Mouse (Mus musculus) lung, embryonic 14.5 days (tissue): ENCODE measurements at regions not wholly inside any gene's neighbourhood (a gene's known extent, or its start where the extent isn't known, plus 50 kb on each side); places are given as distances from the start of the nearest gene placed in this dataset.

ENCODE experiments used
- ATAC-seq: fragments of 200-750 bp; cut with Nextera tagmentation; 2 replicates; pipeline ENCODE4 v1.8.0; 2017; ENCODE audit warnings: mild to moderate bottlenecking, moderate TSS enrichment, moderate library complexity; ENCODE audit not compliant: insufficient read depth
- DNase-seq: peaks from one replicate; pipeline ENCODE4 v3.0.0-alpha.2; 2015
- H3K27ac ChIP-seq: fragments of 300-500 bp; sonication (generic); 2 replicates; pipeline ENCODE4 v1.5.1; 2014; ENCODE audit warnings: low read depth, mild to moderate bottlenecking, moderate library complexity
- H3K27me3 ChIP-seq: fragments of 300-500 bp; sonication (generic); 2 replicates; pipeline ENCODE4 v1.6.1; 2014; ENCODE audit warnings: low read length, control low read depth; ENCODE audit not compliant: insufficient read depth
- H3K36me3 ChIP-seq: fragments of 300-500 bp; sonication (generic); 2 replicates; pipeline ENCODE4 v1.6.1; 2014; ENCODE audit warnings: control low read depth; ENCODE audit not compliant: insufficient read depth
- H3K4me1 ChIP-seq: fragments of 300-500 bp; sonication (generic); 2 replicates; pipeline ENCODE4 v1.6.1; 2014; ENCODE audit warnings: antibody characterized with exemption, control low read depth; ENCODE audit not compliant: insufficient read depth
- H3K4me2 ChIP-seq: fragments of 300-500 bp; sonication (generic); 2 replicates; pipeline ENCODE4 v1.6.1; 2014; ENCODE audit warnings: mild to moderate bottlenecking
- H3K4me3 ChIP-seq: fragments of 300-500 bp; sonication (generic); 2 replicates; pipeline ENCODE4 v1.5.1; 2014; ENCODE audit warnings: low read depth, low read length
- H3K9ac ChIP-seq: fragments of 300-500 bp; sonication (generic); 2 replicates; pipeline ENCODE4 v1.6.1; 2014
- H3K9me3 ChIP-seq: fragments of 300-500 bp; sonication (generic); 2 replicates; pipeline ENCODE4 v1.6.1; 2016; ENCODE audit warnings: low read depth, low read length, control low read depth
- CTCF ChIP-seq: IDR thresholded peaks from 2 replicates; pipeline ENCODE4 v1.5.1; 2016; ENCODE audit warnings: antibody characterized with exemption, low read depth
- WGBS: fragments of 180-500 bp; shearing (Covaris S2); extraction: QIAGEN DNeasy Blood & Tissue Kit; methylation state at CpG from one replicate; pipeline ENCODE4 v1.1.7; 2014; 5-methylcytosine and 5-hydroxymethylcytosine counted together

DNA sequence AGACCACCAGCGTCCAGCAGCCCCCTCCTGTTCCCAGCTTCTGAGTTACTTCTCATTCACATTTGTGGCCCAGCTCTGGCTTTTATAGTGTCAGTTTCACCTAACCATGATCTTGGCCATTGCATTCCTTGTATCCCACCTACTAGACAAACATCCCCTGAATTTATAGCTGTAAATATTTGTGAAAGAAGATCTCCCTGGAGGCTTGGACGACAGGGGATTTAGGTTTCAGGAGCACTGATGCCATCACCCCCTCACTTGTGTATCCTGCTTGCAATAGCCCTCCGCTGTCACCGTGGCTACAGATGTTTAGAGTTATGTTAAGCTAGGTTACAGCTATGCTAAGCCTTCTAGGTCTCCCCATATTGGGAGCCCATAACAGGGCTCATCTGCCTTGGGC is 375.7 kb upstream of the Tshz3 start:
- Histone ChIP-seq H3K9me3 (peaks cover 5% of the 10 kb centered on the region; the same call in 1 of the 2 replicates), H3K4me2 (no peak overlapping the region), H3K4me1 (peaks cover 4% of the 10 kb centered on the region; the same call in 1 of the 2 replicates), H3K4me3 (no peak overlapping the region), H3K36me3 (no peaks in the 10 kb centered on the region), H3K27ac (no peak overlapping the region), H3K9ac (no peak overlapping the region), H3K27me3 (no peaks in the 10 kb centered on the region)
- TF ChIP-seq CTCF = no peak
- ATAC-seq (no peak), DNase-seq (no peak)
- WGBS = 54% methylated on average over 4 of the region's 4 CpGs

DNA sequence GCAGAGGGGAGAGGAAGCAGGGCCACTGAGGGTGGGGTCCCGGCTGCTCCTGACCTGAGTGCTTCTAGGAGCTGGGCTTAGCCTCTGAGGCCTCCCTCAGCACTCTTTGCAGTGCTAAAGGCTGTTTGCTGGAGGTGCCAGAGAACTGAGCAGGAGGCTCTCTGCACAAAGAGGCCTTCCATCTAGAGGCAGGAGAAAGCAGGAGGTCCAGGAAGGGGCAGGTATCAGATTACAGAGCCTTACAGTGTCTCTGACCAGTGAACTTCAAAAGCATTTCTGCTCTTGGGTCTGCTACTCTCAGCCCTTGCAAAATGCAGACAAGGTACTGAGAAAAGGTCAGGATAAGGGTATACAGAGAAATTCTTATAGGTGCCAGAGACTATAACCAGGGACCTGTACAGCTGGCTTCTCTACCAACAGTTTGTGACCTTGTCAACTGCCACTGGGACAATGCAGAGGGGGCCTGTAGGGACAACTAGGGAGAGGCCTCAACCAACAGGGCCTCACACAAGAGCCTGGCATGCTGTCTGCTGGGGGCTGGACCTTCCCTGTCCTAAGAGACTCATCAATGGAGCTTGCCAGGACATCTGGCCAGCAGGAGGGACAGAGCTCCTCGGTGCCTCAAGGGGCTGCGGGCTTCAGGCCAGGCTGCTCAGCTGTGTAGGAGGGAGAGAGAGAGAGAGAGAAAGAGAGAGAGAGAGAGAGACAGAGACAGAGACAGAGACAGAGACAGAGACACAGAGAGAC is 380.3 kb upstream of the Tshz3 start:
- Histone ChIP-seq H3K4me2 (no peak overlapping the region), H3K27me3 (no peaks in the 10 kb centered on the region), H3K27ac (peak overlapping the region; percentile 84), H3K9ac (no peak overlapping the region), H3K4me1 (peaks cover 6% of the 10 kb centered on the region; the same call in 1 of the 2 replicates), H3K4me3 (no peak overlapping the region), H3K36me3 (no peaks in the 10 kb centered on the region), H3K9me3 (no peaks in the 10 kb centered on the region)
- ATAC-seq = peak; percentile 82
- TF ChIP-seq CTCF = peak; percentile 19; the same call in 1 of the 2 replicates
- 9% methylated on average over 3 of the region's 3 CpGs for WGBS
- peak; percentile 68 for DNase-seq

DNA sequence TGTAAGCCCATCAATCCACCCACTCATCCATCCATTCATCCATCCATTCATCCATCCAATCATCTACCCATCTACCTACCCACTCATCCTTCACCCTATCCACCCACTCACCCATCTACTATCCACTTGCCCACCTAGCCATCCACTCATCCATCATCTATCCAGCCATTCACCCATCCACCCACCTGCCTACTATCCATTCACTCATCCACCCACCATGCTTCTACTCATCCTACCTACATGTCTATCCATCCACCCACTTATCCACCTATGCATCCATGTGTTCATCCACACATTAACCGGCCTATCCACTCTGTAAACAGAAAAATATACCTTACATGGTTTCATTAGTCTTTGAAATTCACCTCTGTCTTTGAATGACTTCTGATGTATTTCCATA is 384.2 kb upstream of the Tshz3 start:
- Histone ChIP-seq H3K4me3 (no peak overlapping the region), H3K9ac (no peak overlapping the region), H3K27me3 (no peaks in the 10 kb centered on the region), H3K9me3 (no peaks in the 10 kb centered on the region), H3K27ac (no peak overlapping the region), H3K36me3 (no peaks in the 10 kb centered on the region), H3K4me1 (peaks cover 6% of the 10 kb centered on the region; the same call in 1 of the 2 replicates), H3K4me2 (no peak overlapping the region)
- no peak for TF ChIP-seq CTCF
- WGBS = 90% methylated on average over 1 of the region's 1 CpGs
- DNase-seq (no peak), ATAC-seq (no peak)

DNA sequence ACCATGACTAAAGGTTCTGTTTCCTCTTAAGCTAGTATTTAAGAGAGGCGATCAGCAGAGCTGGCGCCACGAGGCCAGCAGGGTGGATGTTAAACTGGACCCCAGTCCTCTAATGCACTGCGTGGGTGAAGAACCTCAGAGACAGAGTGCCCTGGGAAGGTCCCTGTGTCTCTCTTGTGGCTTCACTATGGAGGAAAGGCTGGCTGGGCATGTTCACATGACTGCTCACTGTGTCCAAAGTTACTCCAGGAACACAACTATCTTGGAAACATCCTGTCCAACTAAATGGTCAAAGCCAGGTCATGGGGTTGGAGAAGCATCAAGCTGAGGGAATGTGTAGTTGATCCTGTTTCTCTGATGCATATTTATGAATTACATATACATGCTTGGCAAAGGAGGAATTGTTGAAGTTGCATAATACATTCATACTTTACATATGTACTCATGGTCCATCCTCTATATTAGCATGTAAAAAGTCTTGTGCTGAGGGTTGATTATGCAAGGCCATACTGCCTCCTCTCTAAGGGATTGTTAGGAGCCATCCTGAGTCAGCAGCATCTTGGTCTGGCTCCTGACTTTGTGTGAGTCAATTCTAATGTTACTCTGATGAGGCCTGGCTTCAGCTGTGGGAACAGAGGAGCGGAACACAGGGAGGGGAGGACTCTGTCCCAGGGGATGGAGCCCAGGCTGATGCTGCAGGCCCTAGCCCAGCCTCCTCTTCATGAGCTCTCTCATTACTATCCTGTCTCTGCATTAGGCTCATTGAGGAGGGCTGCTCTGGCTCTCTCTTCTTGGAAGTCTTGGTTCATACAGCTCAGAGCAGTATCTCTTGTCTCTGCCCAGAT is 387.9 kb upstream of the Tshz3 start:
- no peak overlapping the region for H3K9ac ChIP-seq
- no peak for TF ChIP-seq CTCF
- no peak for ATAC-seq
- DNase-seq = no peak
- H3K4me1 ChIP-seq = no peaks in the 10 kb centered on the region
- H3K27ac ChIP-seq = no peak overlapping the region
- no peak overlapping the region for H3K4me2 ChIP-seq
- H3K36me3 ChIP-seq = no peaks in the 10 kb centered on the region
- WGBS = 85% methylated on average over 5 of the region's 5 CpGs
- H3K27me3 ChIP-seq = no peaks in the 10 kb centered on the region
- no peak overlapping the region for H3K4me3 ChIP-seq
- no peaks in the 10 kb centered on the region for H3K9me3 ChIP-seq

DNA sequence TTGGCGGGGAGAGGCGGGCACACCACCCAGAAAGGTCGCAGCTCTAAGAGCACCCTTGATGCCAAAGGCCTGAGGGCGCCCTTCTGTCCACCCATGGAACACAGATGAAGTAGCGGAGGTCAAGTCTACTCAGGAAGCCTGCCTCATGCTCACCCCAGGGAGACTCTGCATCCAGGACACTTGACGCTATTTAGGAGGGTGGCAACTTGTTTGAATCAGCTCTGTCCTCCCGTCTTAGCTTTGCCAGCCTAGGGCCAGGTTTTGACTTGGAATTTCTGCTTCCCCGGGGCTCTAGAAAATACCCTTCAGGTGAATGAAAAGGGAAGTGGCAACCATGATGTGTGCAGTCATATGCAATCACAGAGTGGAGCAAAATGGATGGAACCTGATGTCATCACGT is 389.2 kb upstream of the Tshz3 start:
- H3K9me3 ChIP-seq = no peaks in the 10 kb centered on the region
- no peak overlapping the region for H3K4me2 ChIP-seq
- TF ChIP-seq CTCF = no peak
- no peak overlapping the region for H3K27ac ChIP-seq
- H3K4me1 ChIP-seq = no peaks in the 10 kb centered on the region
- H3K36me3 ChIP-seq = no peaks in the 10 kb centered on the region
- DNase-seq = no peak
- H3K4me3 ChIP-seq = no peak overlapping the region
- no peaks in the 10 kb centered on the region for H3K27me3 ChIP-seq
- H3K9ac ChIP-seq = no peak overlapping the region
- WGBS = 87% methylated on average over 9 of the region's 9 CpGs
- ATAC-seq = no peak

GRCm38 (mm10) chr7:36308106-36308620 is 389.8 kb upstream of the Tshz3 start:
- H3K4me2 ChIP-seq = no peak overlapping the region
- H3K27me3 ChIP-seq = no peaks in the 10 kb centered on the region
- no peak for ATAC-seq
- no peaks in the 10 kb centered on the region for H3K4me1 ChIP-seq
- no peaks in the 10 kb centered on the region for H3K9me3 ChIP-seq
- 82% methylated on average over 10 of the region's 10 CpGs for WGBS
- H3K27ac ChIP-seq = no peak overlapping the region
- no peak overlapping the region for H3K4me3 ChIP-seq
- H3K9ac ChIP-seq = no peak overlapping the region
- no peak for DNase-seq
- no peaks in the 10 kb centered on the region for H3K36me3 ChIP-seq
- no peak for TF ChIP-seq CTCF

DNA sequence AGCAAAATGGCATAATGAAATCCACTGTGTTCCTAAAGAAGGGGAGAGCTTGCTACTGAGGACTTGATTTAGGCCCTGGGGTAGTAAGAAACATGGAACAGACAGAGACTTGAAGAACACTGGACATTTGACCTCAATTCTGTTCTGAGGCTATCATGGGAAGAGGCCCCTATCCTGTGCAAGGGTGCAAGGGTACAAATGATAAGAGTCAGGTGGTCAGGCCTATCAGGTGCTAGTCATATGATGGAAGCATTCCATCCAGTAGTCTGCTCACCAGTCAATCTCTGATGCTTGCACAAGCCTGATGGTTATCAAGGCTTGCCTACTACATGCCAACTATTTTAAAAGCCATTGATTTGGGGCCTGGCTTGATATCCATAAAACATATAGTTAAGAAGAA is 420.6 kb upstream of the Tshz3 start:
- Histone ChIP-seq H3K4me1 (no peaks in the 10 kb centered on the region), H3K4me2 (no peak overlapping the region), H3K27me3 (no peaks in the 10 kb centered on the region), H3K36me3 (no peaks in the 10 kb centered on the region), H3K9me3 (no peaks in the 10 kb centered on the region), H3K9ac (no peak overlapping the region), H3K4me3 (no peak overlapping the region), H3K27ac (no peak overlapping the region)
- DNase-seq (no peak), ATAC-seq (no peak)
- no peak for TF ChIP-seq CTCF
